Mouse (Mus musculus) ES-E14 (cell line): ENCODE data around the gene Sirt3.

Source experiments
- CHD2 ChIP-seq: IDR thresholded peaks from 2 replicates; pipeline ENCODE4 v1.6.1; 2014; ENCODE audit warnings: mild to moderate bottlenecking, low read depth, low read length, inconsistent platforms
- HCFC1 ChIP-seq: IDR thresholded peaks from 2 replicates; pipeline ENCODE4 v1.6.1; 2012; ENCODE audit warnings: low read length, inconsistent platforms, borderline replicate concordance; ENCODE audit not compliant: insufficient read depth
- MAFK ChIP-seq: IDR thresholded peaks from 2 replicates; pipeline ENCODE4 v1.6.1; 2014; ENCODE audit warnings: mild to moderate bottlenecking, low read depth, low read length, inconsistent platforms; ENCODE audit not compliant: insufficient read depth
- ZC3H11A ChIP-seq: IDR thresholded peaks from 2 replicates; pipeline ENCODE4 v1.6.1; 2012; ENCODE audit warnings: low read depth, mild to moderate bottlenecking, inconsistent platforms, low read length, borderline replicate concordance
- ZNF384 ChIP-seq: IDR thresholded peaks from 2 replicates; pipeline ENCODE4 v1.6.1; 2012; ENCODE audit warnings: low read depth, low read length, inconsistent platforms

- no peak for TF ChIP-seq MAFK
- TF ChIP-seq CHD2, result no peak
- no peak for TF ChIP-seq HCFC1
- TF ChIP-seq ZNF384, result no peak
- no peak for TF ChIP-seq ZC3H11A
Observed at GRCm38 (mm10) chr7:140860728-140861127, 21.4 kb downstream of the Sirt3 start.
